Mouse (Mus musculus): ENCODE measurements around the gene Zfyve26.

DNA sequence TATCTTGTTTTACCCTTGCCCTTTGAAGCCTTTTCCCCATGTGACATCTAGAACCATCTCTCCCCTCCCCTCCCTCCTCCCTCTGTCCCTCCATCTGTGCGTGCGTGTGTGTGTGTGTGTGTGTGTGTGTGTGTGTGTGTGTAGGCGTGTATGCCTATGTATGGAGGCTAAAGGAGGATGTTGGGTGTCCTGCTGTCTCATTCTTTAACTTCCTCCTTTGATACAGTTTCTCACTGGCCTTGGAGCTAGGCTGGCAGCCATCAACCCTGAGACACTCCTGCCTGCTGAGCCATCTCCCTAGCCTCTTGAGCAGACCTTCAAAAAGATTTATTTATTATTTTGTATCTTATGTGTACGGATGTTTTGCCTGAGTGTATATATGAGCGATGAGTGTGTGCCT is 24.8 kb upstream of the Zfyve26 start:
- TF ChIP-seq POLR2A (IDR thresholded peaks at IDR 0.05; ENCODE audit: insufficient read depth, low read length) (no peak), CTCF (IDR thresholded peaks at IDR 0.05; ENCODE audit: low read depth, low read length) (no peak)
